Mouse (Mus musculus) CH12.LX (cell line): ENCODE results near the gene Slc48a1. TPM values are rescaled to one million over a fixed set of nuclear protein-coding genes. Genes with fewer than 3 reads are reported as not detected.

Source experiments
- DNase-seq: peaks from one replicate; pipeline ENCODE4 v3.0.0-alpha.2; 2013; ENCODE audit errors: extremely low read depth
- H3K27ac ChIP-seq: 2 replicates; pipeline ENCODE4 v1.5.1; 2012; ENCODE audit warnings: low read depth, mild to moderate bottlenecking, control low read depth, moderate library complexity; ENCODE audit not compliant: insufficient read depth
- H3K27me3 ChIP-seq: replicated peaks from 2 replicates; pipeline ENCODE3; 2012; ENCODE audit warnings: inconsistent platforms
- H3K36me3 ChIP-seq, 2 experiments: replicated peaks in 1 of 2; 2 replicates each; pipeline versions ENCODE3 to v1.6.1; 2012; ENCODE audit warnings: inconsistent platforms in 1 of 2, low read length in 1 of 2, mild to moderate bottlenecking in 1 of 2, mixed read lengths in 1 of 2, moderate library complexity in 1 of 2; ENCODE audit not compliant: control insufficient read depth in 1 of 2, insufficient read depth in 1 of 2
- H3K4me1 ChIP-seq, 2 experiments: 2 replicates each; pipeline ENCODE4 v1.6.1; 2012; ENCODE audit warnings: inconsistent platforms in 1 of 2, moderate library complexity in 1 of 2; ENCODE audit not compliant: insufficient read depth in 2 of 2, control insufficient read depth in 1 of 2
- H3K4me2 ChIP-seq: 2 replicates; pipeline ENCODE4 v1.6.1; 2012; ENCODE audit warnings: low read depth, mild to moderate bottlenecking, control low read depth; ENCODE audit not compliant: poor library complexity, insufficient read depth, severe bottlenecking
- H3K4me3 ChIP-seq, 3 experiments: fragments of 150-350 bp in 1 of 3; sonication (generic) in 1 of 3; replicated peaks in 1 of 3; 2 replicates each; pipeline versions ENCODE3 to v1.5.1; 2011 to 2012; ENCODE audit warnings: low read depth in 2 of 3, low read length in 2 of 3, mild to moderate bottlenecking in 2 of 3, moderate library complexity in 2 of 3, control low read depth in 1 of 3, improper control_type of control experiment in 1 of 3, inconsistent platforms in 1 of 3, mixed read lengths in 1 of 3; ENCODE audit not compliant: poor library complexity in 1 of 3
- H3K79me2 ChIP-seq: replicated peaks from 2 replicates; pipeline ENCODE4 v1.6.1; 2012; ENCODE audit warnings: mild to moderate bottlenecking, moderate library complexity; ENCODE audit not compliant: control insufficient read depth, poor library complexity, insufficient read depth, severe bottlenecking; ENCODE audit errors: extremely low read depth
- H3K9ac ChIP-seq: 2 replicates; pipeline ENCODE4 v1.6.1; 2012; ENCODE audit warnings: low read depth, mild to moderate bottlenecking, control low read depth, moderate library complexity; ENCODE audit not compliant: insufficient read depth
- H3K9me3 ChIP-seq: replicated peaks from 2 replicates; pipeline ENCODE3; 2012; ENCODE audit warnings: low read length, inconsistent platforms, mixed read lengths
- BHLHE40 ChIP-seq: IDR thresholded peaks from 2 replicates; pipeline ENCODE4 v1.6.1; 2011; ENCODE audit warnings: mild to moderate bottlenecking, low read depth, low read length, improper control_type of control experiment
- CHD1 ChIP-seq: IDR thresholded peaks from 2 replicates; pipeline ENCODE4 v1.6.1; 2012; ENCODE audit warnings: low read depth, low read length, improper control_type of control experiment, inconsistent platforms
- CHD2 ChIP-seq: IDR thresholded peaks from 2 replicates; pipeline ENCODE4 v1.6.1; 2011; ENCODE audit warnings: low read length, improper control_type of control experiment
- CTCF ChIP-seq, 2 experiments: IDR thresholded peaks in 1 of 2; conservative IDR thresholded peaks in 1 of 2; 2 replicates each; pipeline ENCODE4 v1.5.1; 2011 to 2012; ENCODE audit warnings: low read depth in 2 of 2, low read length in 2 of 2, improper control_type of control experiment in 1 of 2, inconsistent platforms in 1 of 2, mild to moderate bottlenecking in 1 of 2, moderate library complexity in 1 of 2
- E2F4 ChIP-seq: IDR thresholded peaks from 2 replicates; pipeline ENCODE4 v1.6.1; 2011; ENCODE audit warnings: low read depth, low read length, improper control_type of control experiment; ENCODE audit not compliant: insufficient replicate concordance
- ELF1 ChIP-seq: IDR thresholded peaks from 2 replicates; pipeline ENCODE4 v1.6.1; 2014; ENCODE audit warnings: low read depth, mild to moderate bottlenecking, inconsistent platforms, low read length, improper control_type of control experiment
- EP300 ChIP-seq: IDR thresholded peaks from 2 replicates; pipeline ENCODE4 v1.6.1; 2011; ENCODE audit warnings: low read length, improper control_type of control experiment
- ETS1 ChIP-seq: conservative IDR thresholded peaks from 2 replicates; pipeline ENCODE4 v1.6.1; 2012; ENCODE audit warnings: low read depth, mild to moderate bottlenecking, inconsistent platforms, low read length, improper control_type of control experiment, moderate library complexity
- GABPA ChIP-seq: IDR thresholded peaks from 2 replicates; pipeline ENCODE4 v1.6.1; 2012; ENCODE audit warnings: low read depth, low read length, improper control_type of control experiment, inconsistent platforms; ENCODE audit not compliant: insufficient replicate concordance
- HCFC1 ChIP-seq: IDR thresholded peaks from 2 replicates; pipeline ENCODE4 v1.6.1; 2012; ENCODE audit warnings: low read depth, mild to moderate bottlenecking, inconsistent platforms, low read length, improper control_type of control experiment
- JUN ChIP-seq: IDR thresholded peaks from 2 replicates; pipeline ENCODE4 v1.6.1; 2011; ENCODE audit warnings: low read depth, mild to moderate bottlenecking, low read length, improper control_type of control experiment, moderate library complexity; ENCODE audit not compliant: insufficient read depth
- JUND ChIP-seq: conservative IDR thresholded peaks from 2 replicates; pipeline ENCODE4 v1.6.1; 2011; ENCODE audit warnings: low read depth, low read length, improper control_type of control experiment
- KAT2A ChIP-seq: IDR thresholded peaks from 2 replicates; pipeline ENCODE4 v1.6.1; 2012; ENCODE audit warnings: low read length, improper control_type of control experiment, inconsistent platforms; ENCODE audit not compliant: insufficient replicate concordance
- MAFK ChIP-seq: IDR thresholded peaks from 2 replicates; pipeline ENCODE4 v1.6.1; 2011; ENCODE audit warnings: low read length, improper control_type of control experiment; ENCODE audit not compliant: insufficient replicate concordance
- MAX ChIP-seq: IDR thresholded peaks from 2 replicates; pipeline ENCODE4 v1.6.1; 2011; ENCODE audit warnings: low read length, improper control_type of control experiment
- MAZ ChIP-seq: IDR thresholded peaks from 2 replicates; pipeline ENCODE4 v1.6.1; 2012; ENCODE audit warnings: low read depth, mild to moderate bottlenecking, inconsistent platforms, low read length, improper control_type of control experiment, moderate library complexity
- MEF2A ChIP-seq: IDR thresholded peaks from 2 replicates; pipeline ENCODE4 v1.6.1; 2014; ENCODE audit warnings: low read depth, mild to moderate bottlenecking, inconsistent platforms, low read length, improper control_type of control experiment, borderline replicate concordance
- MYC ChIP-seq: IDR thresholded peaks from 2 replicates; pipeline ENCODE4 v1.6.1; 2011; ENCODE audit warnings: low read depth, mild to moderate bottlenecking, improper control_type of control experiment, low read length
- NELFE ChIP-seq: IDR thresholded peaks from 2 replicates; pipeline ENCODE4 v1.6.1; 2011; ENCODE audit warnings: low read depth, low read length, improper control_type of control experiment
- PAX5 ChIP-seq: IDR thresholded peaks from 2 replicates; pipeline ENCODE4 v1.6.1; 2012; ENCODE audit warnings: low read length, inconsistent platforms, mixed read lengths
- POLR2A ChIP-seq: IDR thresholded peaks from 2 replicates; pipeline ENCODE4 v1.6.1; 2011; ENCODE audit warnings: low read depth, mild to moderate bottlenecking, improper control_type of control experiment, low read length
- POLR2AphosphoS2 ChIP-seq: IDR thresholded peaks from 2 replicates; pipeline ENCODE4 v1.6.1; 2011; ENCODE audit warnings: low read depth, low read length, improper control_type of control experiment
- RAD21 ChIP-seq: IDR thresholded peaks from 2 replicates; pipeline ENCODE4 v1.6.1; 2011; ENCODE audit warnings: low read depth, mild to moderate bottlenecking, low read length, improper control_type of control experiment, moderate library complexity
- RCOR1 ChIP-seq: conservative IDR thresholded peaks from 2 replicates; pipeline ENCODE4 v1.6.1; 2012; ENCODE audit warnings: low read depth, mild to moderate bottlenecking, inconsistent platforms, low read length, improper control_type of control experiment
- SIN3A ChIP-seq: IDR thresholded peaks from 2 replicates; pipeline ENCODE4 v1.6.1; 2012; ENCODE audit warnings: low read length, improper control_type of control experiment, inconsistent platforms
- SMC3 ChIP-seq: IDR thresholded peaks from 2 replicates; pipeline ENCODE4 v1.6.1; 2011; ENCODE audit warnings: low read depth, low read length, improper control_type of control experiment
- TBP ChIP-seq: conservative IDR thresholded peaks from 2 replicates; pipeline ENCODE4 v1.6.1; 2011; ENCODE audit warnings: low read depth, low read length, improper control_type of control experiment
- TCF12 ChIP-seq: IDR thresholded peaks from 2 replicates; pipeline ENCODE4 v1.6.1; 2014; ENCODE audit warnings: low read depth, mild to moderate bottlenecking, inconsistent platforms, low read length, improper control_type of control experiment
- USF1 ChIP-seq: IDR thresholded peaks from 2 replicates; pipeline ENCODE4 v1.6.1; 2014; ENCODE audit warnings: low read depth, mild to moderate bottlenecking, inconsistent platforms, low read length, improper control_type of control experiment
- USF2 ChIP-seq: conservative IDR thresholded peaks from 2 replicates; pipeline ENCODE4 v1.6.1; 2011; ENCODE audit warnings: low read depth, low read length, improper control_type of control experiment
- ZC3H11A ChIP-seq: IDR thresholded peaks from 2 replicates; pipeline ENCODE4 v1.6.1; 2012; ENCODE audit warnings: low read depth, mild to moderate bottlenecking, inconsistent platforms, low read length, improper control_type of control experiment
- ZKSCAN1 ChIP-seq: IDR thresholded peaks from 2 replicates; pipeline ENCODE4 v1.6.1; 2012; ENCODE audit warnings: low read depth, inconsistent platforms, low read length, improper control_type of control experiment, borderline replicate concordance
- ZMIZ1 ChIP-seq: IDR thresholded peaks from 2 replicates; pipeline ENCODE4 v1.6.1; 2012; ENCODE audit warnings: low read depth, mild to moderate bottlenecking, inconsistent platforms, low read length, improper control_type of control experiment
- dilution Hi-C: fragments of 300-500 bp; cut with MboI; formaldehyde crosslinking; loops from 2 replicates; pipeline ENCODE4 v1.14.3; 2020; ENCODE audit warnings: low sequenced_read_pairs; ENCODE audit not compliant: extremely low pct_unique_long_range_greater_than_20kb, extremely low pct_ligation_motif_present
- in situ Hi-C: fragments of 300-500 bp; cut with MboI; formaldehyde crosslinking; loops from 3 replicates; pipeline ENCODE4 v1.14.3; 2019; ENCODE audit warnings: low sequenced_read_pairs, low pct_ligation_motif_present, low pct_unique_long_range_greater_than_20kb, mixed read lengths
- polyA plus RNA-seq: library from polyadenylated mRNA; unstranded; fragments of >175 nt; gene quantifications from 2 replicates; pipeline ENCODE4 v1.2.1, GENCODE M21; 2012; ENCODE audit warnings: low read depth; ENCODE audit not compliant: insufficient read length
- total RNA-seq, 2 experiments: library from RNA; depleted of rRNA; stranded (reverse); fragments of 300-350 nt in 1 of 2; fragments of >200 nt in 1 of 2; gene quantifications; 2 replicates each; pipeline ENCODE4 v1.2.3; 2012 to 2014

Slc48a1 gene
- total and polyA plus RNA-seq, 3 experiments, result 23.2 to 56.0 (median 39.4) TPM

DNA sequence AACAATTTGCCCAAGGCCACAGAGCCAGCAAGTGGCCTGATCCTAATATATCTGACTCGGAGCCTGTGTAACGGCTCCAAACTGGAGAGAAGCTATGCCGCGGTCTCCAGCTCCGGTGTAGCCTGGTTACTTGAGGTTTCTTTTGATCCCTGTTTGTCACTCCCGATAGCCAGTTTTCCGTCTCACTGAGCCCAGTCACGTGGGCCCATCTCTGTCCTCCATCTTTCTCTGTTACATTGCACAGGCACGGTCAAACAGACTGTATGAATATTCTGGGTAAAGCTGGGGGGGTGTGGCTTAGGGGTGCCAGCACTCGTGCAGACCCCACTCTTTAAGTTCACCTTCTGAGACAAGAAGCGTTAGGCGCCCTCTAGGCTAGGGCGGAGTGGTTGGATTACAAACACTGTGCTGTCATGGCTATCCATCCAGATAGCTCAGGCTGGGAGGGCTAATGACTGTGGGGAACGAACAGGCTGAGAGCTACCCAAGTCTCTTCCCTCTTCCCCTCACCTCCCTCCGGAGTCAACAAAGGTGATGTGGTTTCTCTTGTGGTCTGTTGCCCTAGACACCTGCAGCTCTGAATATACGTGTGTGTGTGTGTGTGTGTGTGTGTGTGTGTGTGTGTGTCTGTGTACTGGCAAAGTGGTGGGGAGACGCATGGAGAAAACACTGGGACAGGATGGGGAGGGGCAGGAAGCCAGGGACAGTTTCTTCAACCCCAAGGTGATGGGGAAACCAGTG is 58.0 kb downstream of the Slc48a1 start (continued):
- TF ChIP-seq MYC (no peak), ETS1 (peak; percentile 43; the same call in 1 of the 2 replicates), MAX (no peak), ELF1 (no peak), SMC3 (no peak; the same call in 1 of the 2 replicates), USF1 (no peak), ZKSCAN1 (no peak), ZC3H11A (no peak), RAD21 (no peak), MEF2A (peak; percentile 59; the same call in 1 of the 2 replicates), TBP (no peak), MAZ (peak; percentile 45; the same call in 1 of the 2 replicates), JUND (no peak), MAFK (no peak), HCFC1 (no peak)
- TF ChIP-seq, all 38 proteins: peak for 10

DNA sequence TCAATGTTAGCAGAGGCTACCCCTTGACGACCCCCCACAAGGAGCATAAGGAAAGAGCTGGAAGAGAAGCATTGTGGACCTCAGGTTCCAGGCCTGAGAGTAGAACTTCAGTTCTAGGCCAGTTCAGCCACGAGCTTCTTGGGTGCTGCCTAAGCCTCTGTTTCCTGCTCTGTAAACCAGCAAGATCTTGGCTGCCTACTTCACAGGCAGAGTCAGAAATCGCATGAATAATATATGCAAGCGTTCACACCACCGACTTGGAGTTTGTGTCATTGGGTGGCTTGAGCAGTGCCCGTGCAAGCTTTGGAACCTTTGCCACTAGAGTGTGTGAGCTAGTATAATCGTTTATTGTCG is 58.6 kb downstream of the Slc48a1 start:
- no peak overlapping the region for H3K4me3 ChIP-seq
- TF ChIP-seq POLR2AphosphoS2, result no peak
- TF ChIP-seq ETS1, result no peak
- TF ChIP-seq RCOR1, result no peak
- no peak for TF ChIP-seq ZMIZ1
- no peak for TF ChIP-seq CHD2
- no peak for TF ChIP-seq HCFC1
- no peak; the same call in 1 of the 2 replicates for TF ChIP-seq NELFE
- TF ChIP-seq SMC3, result no peak
- TF ChIP-seq E2F4, result no peak
- TF ChIP-seq EP300, result no peak
- TF ChIP-seq CHD1, result no peak
- TF ChIP-seq RAD21, result no peak
- no peak for TF ChIP-seq PAX5
- 0 out of 2 replicates have a peak, but pooled peaks have one; percentile 35 for TF ChIP-seq MAX
- TF ChIP-seq GABPA, result no peak
- no peak for TF ChIP-seq USF2
- 0 out of 2 replicates have a peak, but pooled peaks have one; percentile 7 for TF ChIP-seq SIN3A
- no peak for TF ChIP-seq ZKSCAN1
- TF ChIP-seq MAFK, result no peak
- TF ChIP-seq JUN, result no peak
- 0 out of 2 replicates have a peak, but pooled peaks have one; percentile 10 for TF ChIP-seq MAZ
- TF ChIP-seq KAT2A, result no peak
- TF ChIP-seq BHLHE40, result no peak
- no peak for TF ChIP-seq USF1
- peak; percentile 8; the same call in 1 of the 2 replicates for TF ChIP-seq TCF12
- TF ChIP-seq ELF1, result no peak
- no peak for TF ChIP-seq POLR2A
- TF ChIP-seq CTCF (conservative IDR thresholded peaks at IDR 0.05 in 1 of 2, IDR thresholded peaks at IDR 0.05 in 1 of 2; ENCODE audit: low read depth in 2 of 2, low read length in 2 of 2), result no peak
- TF ChIP-seq TBP, result no peak
- no peak for TF ChIP-seq JUND
- TF ChIP-seq, all 38 proteins: peak for 4
- DNase-seq, result peak; percentile 72
- in situ Hi-C loops, result loop anchor here (25.0 kb wide), 1 partner anchor 375 kb away; no protein-coding TSS in a partner anchor
- peaks cover 40 to 68% of the 10 kb centered on the region in 2 experiments for H3K4me1 ChIP-seq
- H3K36me3 ChIP-seq, result no peaks in the 10 kb centered on the region
- peak overlapping the region; percentile 74 for H3K27ac ChIP-seq
- H3K9me3 ChIP-seq, result no peaks in the 10 kb centered on the region
- no peak overlapping the region for H3K4me2 ChIP-seq
- dilution Hi-C loops, result no loop called here
- no peak overlapping the region for H3K9ac ChIP-seq
- no peaks in the 10 kb centered on the region for H3K79me2 ChIP-seq
- H3K27me3 ChIP-seq, result peaks cover 3% of the 10 kb centered on the region
